Mouse (Mus musculus) adrenal gland, postnatal 14 days (tissue): ENCODE measurements around the gene Srpk2. TPM values are rescaled to one million over a fixed set of nuclear protein-coding genes. Genes with fewer than 3 reads are reported as not detected.
"Not testable (repeated sequence)": the region's sequence is repeated elsewhere in the genome, so short reads cannot be mapped to it uniquely, and the experiment has no call there.

ENCODE experiments used
- DNase-seq: peaks from one replicate; pipeline ENCODE4 v3.0.0; 2021; ENCODE audit warnings: mixed read lengths
- total RNA-seq: library from RNA; stranded (reverse); gene quantifications from 2 replicates; pipeline ENCODE4 v1.2.3, GENCODE M21; 2021

The Srpk2 gene
- total RNA-seq, 1 experiment from 2014 or later = 43.1 TPM

DNA sequence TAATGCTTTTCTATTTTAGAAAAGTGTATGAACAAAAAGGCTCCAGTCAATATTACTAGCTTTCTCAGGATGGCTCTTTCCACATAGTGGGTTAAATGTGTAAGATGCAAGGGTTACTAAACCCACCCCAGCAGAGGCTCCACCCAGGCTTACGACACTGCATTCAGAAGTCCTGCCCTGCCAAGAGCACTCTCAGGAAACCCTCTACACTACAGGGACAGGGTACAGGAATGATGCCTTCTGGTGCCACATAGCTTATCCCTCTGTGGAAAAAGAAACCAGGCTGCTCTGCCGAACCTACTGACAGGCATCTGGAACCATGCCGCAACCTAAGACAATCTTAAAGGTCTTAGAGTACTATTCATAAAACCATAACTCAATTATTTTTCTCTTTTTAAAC lies 71.6 kb downstream of the Srpk2 start:
- DNase-seq = peak; percentile 38

GRCm38 (mm10) chr5:23604036-23604705 lies 80.2 kb downstream of the Srpk2 start:
- DNase-seq = peak; percentile 16

DNA sequence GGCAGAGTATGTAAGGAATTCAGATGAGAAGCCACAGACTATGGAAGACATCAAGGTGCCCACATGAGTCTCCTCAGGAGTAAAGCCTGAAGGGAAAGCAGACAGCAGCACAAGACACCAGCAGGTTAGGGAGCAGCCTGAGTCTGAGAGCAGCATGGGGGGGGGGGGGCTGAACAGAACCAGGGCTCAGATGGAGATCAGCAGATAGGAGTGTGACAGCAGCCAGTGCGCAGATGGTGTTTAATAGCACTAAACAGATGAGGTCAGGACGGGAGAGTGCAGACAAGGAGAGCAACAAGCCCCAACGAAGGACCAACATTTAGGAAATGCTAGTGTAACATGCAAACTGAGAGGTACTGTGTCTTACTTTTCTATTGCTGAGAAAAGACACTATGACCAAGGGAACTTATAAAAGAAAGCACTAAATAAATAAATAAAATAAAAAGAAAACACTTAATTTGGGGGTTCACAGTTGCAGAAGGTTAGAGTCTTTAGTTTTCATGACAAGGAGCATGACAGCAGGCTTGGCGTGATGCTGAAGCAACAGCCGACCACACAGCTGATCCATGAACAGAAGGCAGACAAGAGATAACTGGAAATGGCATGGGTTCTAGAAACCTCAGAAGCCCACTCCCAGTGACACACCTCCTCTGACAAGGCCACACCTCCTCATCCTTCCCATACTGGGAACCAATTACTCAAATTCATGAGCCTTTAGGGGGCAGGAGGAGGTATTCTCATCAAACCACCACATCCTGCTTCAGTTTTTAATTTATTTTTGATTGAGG lies 84.5 kb downstream of the Srpk2 start:
- no peak for DNase-seq

DNA sequence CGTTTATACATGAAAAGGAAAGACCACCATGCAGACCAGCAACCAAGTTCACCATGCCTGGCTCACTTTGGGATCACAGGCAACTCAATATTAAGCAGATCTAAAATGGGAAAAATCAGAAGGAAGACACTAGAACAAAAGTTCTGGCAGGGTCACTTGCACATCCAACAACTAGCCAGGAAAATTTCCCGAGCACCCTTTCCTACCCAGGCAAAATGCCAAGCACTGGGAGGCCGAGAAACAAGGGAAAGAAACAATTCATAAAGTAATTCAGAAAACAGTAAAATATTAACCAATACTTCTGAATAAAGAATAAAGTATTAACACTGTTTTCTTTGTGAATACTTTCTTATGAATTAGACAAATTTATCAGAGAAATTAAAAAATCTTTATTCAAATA lies 85.2 kb downstream of the Srpk2 start:
- peak; percentile 50 for DNase-seq

DNA sequence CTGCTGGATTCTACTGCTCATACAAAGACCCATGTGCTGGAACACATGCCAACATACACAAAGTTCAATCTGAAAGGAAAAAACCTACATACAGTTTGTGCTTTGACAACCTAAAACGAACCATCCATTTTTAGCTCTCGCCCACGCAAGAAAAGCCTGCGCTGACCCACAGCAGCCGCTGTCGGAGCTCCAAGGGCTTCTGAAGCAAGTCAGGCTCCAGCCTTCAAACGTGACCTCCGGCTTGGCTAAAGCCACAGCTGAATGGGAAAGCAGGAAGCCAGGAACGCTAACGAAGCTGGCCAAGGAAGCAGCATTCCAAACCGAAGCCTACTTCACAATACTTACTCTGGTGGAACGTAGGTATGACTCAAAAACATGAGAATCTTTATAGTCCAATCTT lies 85.9 kb downstream of the Srpk2 start:
- DNase-seq = peak; percentile 83

- no peak for DNase-seq
These were observed 86.4 kb downstream of the Srpk2 start for GRCm38 (mm10) chr5:23597999-23598398.

DNA sequence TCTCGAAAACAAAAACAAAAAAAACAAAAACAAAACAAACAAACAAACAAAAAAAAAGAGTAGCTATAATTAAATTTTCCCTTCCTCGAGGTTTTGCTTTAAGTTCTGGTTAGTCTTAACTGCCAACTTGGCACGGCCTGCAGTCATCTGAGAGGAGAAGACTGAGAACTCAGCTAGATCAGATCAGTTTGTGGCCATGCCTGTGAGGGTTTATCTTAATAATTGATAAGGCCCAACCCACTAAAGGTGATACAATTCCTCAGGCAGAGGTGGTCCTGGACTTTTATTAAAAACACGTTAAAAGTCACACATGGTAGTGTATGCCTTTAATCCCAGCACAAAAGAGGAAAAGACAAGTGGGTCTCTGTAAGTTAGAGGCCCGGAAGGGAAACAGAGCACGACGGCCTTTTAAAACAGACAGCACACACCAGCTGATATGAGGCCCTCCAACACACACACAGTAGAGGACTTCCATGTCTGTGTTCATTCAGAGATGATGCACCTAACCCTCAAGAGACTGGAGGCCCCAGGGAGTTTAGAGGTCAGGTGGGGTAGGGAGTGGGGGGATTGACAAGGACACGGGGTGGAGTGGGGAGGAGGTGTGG lies 87.1 kb downstream of the Srpk2 start:
- no peak for DNase-seq

DNA sequence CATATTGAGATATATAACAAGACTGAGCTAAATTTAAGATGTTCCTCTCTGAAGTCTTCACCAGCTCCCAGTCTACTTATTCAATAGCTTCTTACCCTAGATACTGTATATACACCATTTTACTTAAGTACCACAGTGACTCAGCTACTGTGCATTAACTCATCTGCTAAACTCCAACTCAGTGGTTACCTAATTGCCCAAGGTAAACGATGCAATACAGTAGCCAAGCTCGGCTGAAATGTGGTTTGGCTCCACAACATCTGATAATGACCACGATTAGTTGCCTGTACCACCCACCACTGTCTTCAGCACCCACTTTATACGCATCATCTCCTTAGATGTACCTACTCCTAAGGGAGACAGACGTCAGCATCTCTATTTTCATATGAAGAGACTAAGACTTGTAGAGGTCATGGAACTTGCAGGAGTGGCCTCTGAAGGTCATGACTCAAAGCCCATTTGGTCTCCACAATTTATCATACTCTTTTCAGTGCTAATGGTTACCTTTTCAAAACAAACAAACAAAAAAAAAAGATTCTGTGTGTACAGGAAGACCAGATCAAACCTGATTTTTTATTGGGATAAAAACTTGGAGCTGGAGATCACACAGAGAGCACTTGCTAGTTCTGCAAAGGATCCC lies 88.0 kb downstream of the Srpk2 start:
- no peak for DNase-seq

GRCm38 (mm10) chr5:23590298-23590697 lies 94.1 kb downstream of the Srpk2 start:
- not testable (repeated sequence) for DNase-seq

GRCm38 (mm10) chr5:23587614-23588013 lies 96.8 kb downstream of the Srpk2 start:
- no peak for DNase-seq

- no peak for DNase-seq
These were observed 97.6 kb downstream of the Srpk2 start for GRCm38 (mm10) chr5:23586531-23587453.

DNA sequence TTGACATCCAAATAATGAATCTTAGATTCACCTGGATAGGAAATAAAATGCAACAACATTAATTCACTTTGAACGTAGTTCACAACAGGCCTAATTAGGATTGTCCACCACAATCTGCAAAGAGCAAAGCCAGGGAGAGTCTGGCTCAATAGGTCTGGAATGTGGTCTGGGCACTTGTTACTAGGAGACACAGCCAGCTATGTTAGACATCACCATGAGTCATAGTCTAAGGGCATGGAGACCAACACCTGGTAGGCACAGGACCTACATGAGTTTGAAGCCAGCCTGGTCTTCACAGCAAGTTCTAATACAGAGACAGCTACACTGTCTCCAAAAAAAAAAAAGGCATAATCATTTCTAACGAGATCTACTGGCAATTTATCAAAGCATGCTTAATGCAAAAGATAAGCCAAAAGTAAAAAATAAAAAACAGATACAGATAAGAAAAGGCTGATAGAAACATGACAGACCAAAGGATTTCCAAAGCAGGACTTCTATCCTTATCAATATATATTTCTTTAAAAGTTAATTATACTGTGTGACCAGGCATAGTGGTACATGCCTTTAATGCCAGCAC lies 102.8 kb downstream of the Srpk2 start:
- no peak for DNase-seq

- no peak for DNase-seq
These were observed 105.1 kb downstream of the Srpk2 start for GRCm38 (mm10) chr5:23579120-23579880.

DNA sequence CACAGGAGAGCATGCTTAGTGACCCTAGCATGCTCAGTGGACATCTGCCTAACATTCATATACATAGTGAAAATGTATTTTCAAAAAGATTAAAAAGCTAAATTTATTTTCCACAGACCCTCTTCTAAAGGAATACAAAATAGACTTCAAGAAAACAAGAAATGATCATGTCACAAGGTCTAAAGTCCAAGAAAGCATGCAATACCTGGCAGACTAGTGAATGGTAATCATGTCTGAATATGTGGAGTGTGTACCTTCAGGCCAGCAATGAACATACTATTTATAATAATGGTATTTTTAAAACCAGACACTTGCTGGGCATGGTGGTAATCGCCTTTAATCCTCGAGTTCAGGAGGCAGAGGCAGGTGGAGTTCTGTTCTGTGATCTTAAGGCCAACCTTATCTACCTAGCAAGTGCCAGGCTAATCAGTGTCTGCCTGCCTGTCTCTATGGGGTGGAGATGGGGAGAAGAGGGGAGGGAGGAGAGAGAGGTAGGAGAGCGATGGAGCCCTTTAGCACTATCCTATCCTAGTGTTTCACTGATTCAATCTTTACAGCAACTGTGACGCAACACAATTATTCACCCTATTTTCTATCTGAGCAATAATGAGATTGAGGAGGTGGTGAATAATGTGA lies 106.0 kb downstream of the Srpk2 start:
- no peak for DNase-seq

DNA sequence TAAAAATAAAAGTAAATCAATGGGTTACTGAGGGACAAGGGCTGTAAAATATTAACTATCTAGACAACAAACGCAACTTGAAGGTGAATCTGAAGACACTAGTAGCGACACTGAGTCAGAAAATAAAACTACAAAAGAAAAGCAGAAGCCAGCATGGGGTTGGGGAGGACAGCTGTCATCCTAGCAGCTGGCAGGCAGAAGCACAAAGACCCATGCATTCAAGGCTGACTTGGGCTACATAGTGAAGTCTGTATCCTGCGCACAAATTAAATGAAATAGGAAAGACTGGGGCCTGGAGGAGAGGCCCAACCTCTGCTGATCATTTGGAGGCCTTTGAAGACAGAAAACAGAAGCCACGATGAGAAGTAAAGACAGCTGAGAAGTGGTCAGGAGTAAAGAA lies 106.6 kb downstream of the Srpk2 start:
- no peak for DNase-seq

GRCm38 (mm10) chr5:23576336-23577094 lies 107.9 kb downstream of the Srpk2 start:
- no peak for DNase-seq

- DNase-seq = no peak
These were observed 110.5 kb downstream of the Srpk2 start for GRCm38 (mm10) chr5:23573942-23574341.

GRCm38 (mm10) chr5:23568188-23568587 lies 116.2 kb downstream of the Srpk2 start:
- no peak for DNase-seq

GRCm38 (mm10) chr5:23566382-23566781 lies 118.0 kb downstream of the Srpk2 start:
- DNase-seq = no peak
